Mouse (Mus musculus): ENCODE measurements around the gene Gm20696. TPM values are rescaled to one million over a fixed set of nuclear protein-coding genes. Genes with fewer than 3 reads are reported as not detected.

The Gm20696 gene
- polyA plus RNA-seq, 1 experiment, result not detected

GRCm38 (mm10) chr6:99274222-99274621, 392.4 kb downstream of the Gm20696 start:
- Histone ChIP-seq H3K4me3 (replicated peaks) (no peak overlapping the region), H3K9me3 (no peaks in the 10 kb centered on the region), H3K36me3 (replicated peaks; ENCODE audit: low read length) (peaks cover 7% of the 10 kb centered on the region), H3K4me1 (peaks cover 44% of the 10 kb centered on the region), H3K27me3 (replicated peaks) (no peaks in the 10 kb centered on the region)
- TF ChIP-seq GATA1 (IDR thresholded peaks at IDR 0.05; ENCODE audit: borderline replicate concordance, low read length) (no peak), FLI1 (IDR thresholded peaks at IDR 0.05; ENCODE audit: low read length) (no peak)

- peaks cover 44% of the 10 kb centered on the region for H3K4me1 ChIP-seq
- H3K27me3 ChIP-seq (replicated peaks), result no peaks in the 10 kb centered on the region
- H3K36me3 ChIP-seq (replicated peaks; ENCODE audit: low read length), result peaks cover 7% of the 10 kb centered on the region
- H3K9me3 ChIP-seq, result no peaks in the 10 kb centered on the region
- TF ChIP-seq GATA1 (IDR thresholded peaks at IDR 0.05; ENCODE audit: borderline replicate concordance, low read length), result no peak
- no peak for TF ChIP-seq FLI1 (IDR thresholded peaks at IDR 0.05; ENCODE audit: low read length)
- no peak overlapping the region for H3K4me3 ChIP-seq (replicated peaks)
Observed at GRCm38 (mm10) chr6:99273177-99273576, 393.4 kb downstream of the Gm20696 start.

- Histone ChIP-seq H3K36me3 (replicated peaks; ENCODE audit: low read length) (peaks cover 7% of the 10 kb centered on the region), H3K9me3 (no peaks in the 10 kb centered on the region), H3K4me3 (replicated peaks) (no peak overlapping the region), H3K4me1 (peaks cover 37% of the 10 kb centered on the region), H3K27me3 (replicated peaks) (no peaks in the 10 kb centered on the region)
- TF ChIP-seq GATA1 (IDR thresholded peaks at IDR 0.05; ENCODE audit: borderline replicate concordance, low read length) (no peak), FLI1 (IDR thresholded peaks at IDR 0.05; ENCODE audit: low read length) (no peak)
Observed at GRCm38 (mm10) chr6:99272174-99272573, 394.4 kb downstream of the Gm20696 start.

GRCm38 (mm10) chr6:99271741-99272140, 394.9 kb downstream of the Gm20696 start:
- no peaks in the 10 kb centered on the region for H3K9me3 ChIP-seq

GRCm38 (mm10) chr6:99269921-99270320, 396.7 kb downstream of the Gm20696 start:
- no peak for TF ChIP-seq FLI1 (IDR thresholded peaks at IDR 0.05; ENCODE audit: low read length)
- TF ChIP-seq GATA1 (IDR thresholded peaks at IDR 0.05; ENCODE audit: borderline replicate concordance, low read length), result no peak
- Histone ChIP-seq H3K4me1 (peaks cover 54% of the 10 kb centered on the region), H3K36me3 (replicated peaks; ENCODE audit: low read length) (peaks cover 7% of the 10 kb centered on the region), H3K9me3 (no peaks in the 10 kb centered on the region), H3K4me3 (replicated peaks) (no peak overlapping the region), H3K27me3 (replicated peaks) (no peaks in the 10 kb centered on the region)

More at GRCm38 (mm10) chr6:99271741-99272140, 394.9 kb downstream of the Gm20696 start:
- H3K4me3 ChIP-seq (replicated peaks), result no peak overlapping the region
- peaks cover 7% of the 10 kb centered on the region for H3K36me3 ChIP-seq (replicated peaks; ENCODE audit: low read length)
- no peak for TF ChIP-seq FLI1 (IDR thresholded peaks at IDR 0.05; ENCODE audit: low read length)
- no peak for TF ChIP-seq GATA1 (IDR thresholded peaks at IDR 0.05; ENCODE audit: borderline replicate concordance, low read length)
- H3K4me1 ChIP-seq, result peaks cover 36% of the 10 kb centered on the region
- no peaks in the 10 kb centered on the region for H3K27me3 ChIP-seq (replicated peaks)

- H3K4me3 ChIP-seq (replicated peaks), result no peak overlapping the region
- no peak for TF ChIP-seq GATA1 (IDR thresholded peaks at IDR 0.05; ENCODE audit: borderline replicate concordance, low read length)
- TF ChIP-seq FLI1 (IDR thresholded peaks at IDR 0.05; ENCODE audit: low read length), result no peak
- peaks cover 63% of the 10 kb centered on the region for H3K4me1 ChIP-seq
- H3K9me3 ChIP-seq, result no peaks in the 10 kb centered on the region
- peaks cover 2% of the 10 kb centered on the region for H3K36me3 ChIP-seq (replicated peaks; ENCODE audit: low read length)
- H3K27me3 ChIP-seq (replicated peaks), result peaks cover 2% of the 10 kb centered on the region
Observed at GRCm38 (mm10) chr6:99268171-99269061, 398.2 kb downstream of the Gm20696 start.

GRCm38 (mm10) chr6:99265945-99266656, 400.5 kb downstream of the Gm20696 start:
- H3K4me1 ChIP-seq, result peaks cover 64% of the 10 kb centered on the region
- TF ChIP-seq GATA1 (IDR thresholded peaks at IDR 0.05; ENCODE audit: borderline replicate concordance, low read length) (no peak), FLI1 (IDR thresholded peaks at IDR 0.05; ENCODE audit: low read length) (no peak)
- no peaks in the 10 kb centered on the region for H3K36me3 ChIP-seq (replicated peaks; ENCODE audit: low read length)
- no peaks in the 10 kb centered on the region for H3K9me3 ChIP-seq
- peak overlapping the region; percentile 88 for H3K4me3 ChIP-seq (replicated peaks)
- H3K27me3 ChIP-seq (replicated peaks), result peaks cover 2% of the 10 kb centered on the region

- peaks cover 65% of the 10 kb centered on the region for H3K4me1 ChIP-seq
- peak overlapping the region; percentile 53 for H3K4me3 ChIP-seq (replicated peaks)
Observed at GRCm38 (mm10) chr6:99265173-99265572, 401.4 kb downstream of the Gm20696 start.

GRCm38 (mm10) chr6:99264192-99265093, 402.2 kb downstream of the Gm20696 start:
- H3K4me1 ChIP-seq, result peaks cover 58% of the 10 kb centered on the region
- no peak for TF ChIP-seq FLI1 (IDR thresholded peaks at IDR 0.05; ENCODE audit: low read length)
- H3K27me3 ChIP-seq (replicated peaks), result peaks cover 2% of the 10 kb centered on the region
- peaks cover 2% of the 10 kb centered on the region for H3K36me3 ChIP-seq (replicated peaks; ENCODE audit: low read length)
- H3K4me3 ChIP-seq (replicated peaks), result peak overlapping the region; percentile 86
- no peaks in the 10 kb centered on the region for H3K9me3 ChIP-seq

More at GRCm38 (mm10) chr6:99265173-99265572, 401.4 kb downstream of the Gm20696 start:
- TF ChIP-seq GATA1 (IDR thresholded peaks at IDR 0.05; ENCODE audit: borderline replicate concordance, low read length) (no peak), FLI1 (IDR thresholded peaks at IDR 0.05; ENCODE audit: low read length) (no peak)
- H3K27me3 ChIP-seq (replicated peaks), result peaks cover 2% of the 10 kb centered on the region
- no peaks in the 10 kb centered on the region for H3K36me3 ChIP-seq (replicated peaks; ENCODE audit: low read length)
- no peaks in the 10 kb centered on the region for H3K9me3 ChIP-seq
